Mouse (Mus musculus): Measurements from ENCODE around the gene Gm6401.
"Not testable (repeated sequence)": the region's sequence is repeated elsewhere in the genome, so short reads cannot be mapped to it uniquely, and the experiment has no call there.

The Gm6401 gene

DNA sequence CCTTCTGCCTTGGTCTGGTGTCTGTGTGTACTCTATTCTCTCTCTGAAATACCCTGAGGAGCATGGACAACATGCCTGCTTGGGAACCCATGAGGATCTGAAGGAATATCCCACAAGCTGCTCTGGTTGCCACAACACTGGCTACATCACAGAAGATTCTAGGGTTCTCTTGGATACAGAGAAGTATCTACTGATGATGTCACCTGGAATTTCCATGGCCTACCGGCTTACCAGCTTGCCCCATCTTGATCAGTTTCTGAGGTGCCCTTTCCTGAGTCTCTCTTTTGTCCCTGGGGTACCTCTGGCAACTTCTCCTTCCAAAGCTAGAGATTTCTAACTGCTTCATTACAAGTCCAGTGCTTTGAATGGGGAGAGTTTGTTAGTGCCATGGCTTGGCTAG lies at the start of gene Gm6401:
Gene Gm6401 (minus strand): TSS at position 101 of the 400 bp plus-strand sequence.
- DNase-seq = not testable (repeated sequence)

GRCm38 (mm10) chr14:41983225-41983624 lies 15.5 kb upstream of the Gm6401 start, which contains the start of gene Gm3543:
Gene Gm3543 (minus strand): TSS chr14:41983325.
- not testable (repeated sequence) for DNase-seq

- DNase-seq = not testable (repeated sequence)
These were observed 869 bp upstream of the Gm6401 start for GRCm38 (mm10) chr14:41968596-41968995.

- DNase-seq = not testable (repeated sequence)
These were observed 3.6 kb downstream of the Gm6401 start for GRCm38 (mm10) chr14:41964095-41964494.

DNA sequence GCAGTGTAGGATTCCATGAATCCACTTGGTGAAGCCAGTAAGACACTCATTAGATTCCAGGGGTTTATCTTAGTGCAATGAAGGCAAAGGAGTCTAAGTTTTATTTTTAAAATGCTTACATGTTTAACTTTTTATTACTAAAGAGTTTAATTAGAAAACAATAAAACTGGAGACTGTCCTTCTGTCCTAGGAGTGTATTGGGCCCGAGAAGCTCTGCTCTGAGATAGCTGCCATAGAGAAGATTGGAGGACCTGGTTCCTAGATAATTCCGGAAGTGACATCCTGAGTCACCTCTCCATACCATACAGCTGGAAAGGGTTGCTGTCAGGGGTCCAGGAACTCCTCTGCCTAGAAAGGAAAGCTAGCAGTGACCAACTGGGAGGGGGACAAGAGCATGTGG lies 24.0 kb downstream of the Gm6401 start, which contains the start of gene 1700024B05Rik:
Gene 1700024B05Rik (plus strand): TSS at position 301 of the 400 bp plus-strand sequence.
- not testable (repeated sequence) for DNase-seq

DNA sequence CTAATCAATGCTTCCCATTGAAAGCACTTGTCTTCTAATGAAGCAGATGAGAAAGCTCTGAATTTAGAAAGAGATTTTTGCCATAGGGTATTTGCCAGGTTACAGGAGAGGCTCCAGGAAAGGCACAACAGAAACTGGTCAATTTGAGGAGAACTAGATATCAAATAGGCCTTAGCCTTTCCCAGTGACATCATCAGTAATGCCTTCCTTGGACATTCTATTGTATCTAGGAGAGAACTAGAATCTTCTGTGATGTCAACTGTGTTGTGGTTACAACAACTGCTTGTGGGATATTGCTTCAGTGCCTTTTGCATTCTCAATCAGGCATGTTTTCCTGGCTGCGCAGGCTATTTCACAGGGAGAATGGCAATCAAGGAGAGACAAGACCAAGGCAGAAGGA lies 43.1 kb downstream of the Gm6401 start, which contains the start of gene 1700049E17Rik1:
Gene 1700049E17Rik1 (plus strand): TSS at position 301 of the 400 bp plus-strand sequence.
- not testable (repeated sequence) for DNase-seq
